Mouse (Mus musculus) spleen, adult 2 months (tissue): Measurements from ENCODE around the gene Irf2. TPM values are rescaled to one million over a fixed set of nuclear protein-coding genes. Genes with fewer than 3 reads are reported as not detected.

ENCODE experiments used
- DNase-seq, 2 experiments: peaks; one replicate each; pipeline versions ENCODE4 v3.0.0 to v3.0.0-alpha.2; 2012 to 2021; ENCODE audit warnings: low spot score in 2 of 2, low read depth in 1 of 2
- H3K27ac ChIP-seq: fragments of 200-500 bp; 2 replicates; pipeline ENCODE4 v1.5.1; 2012; ENCODE audit warnings: low read length, inconsistent platforms; ENCODE audit not compliant: insufficient read depth
- H3K27me3 ChIP-seq: fragments of 200-500 bp; 2 replicates; pipeline ENCODE4 v1.6.1; 2012; ENCODE audit warnings: mild to moderate bottlenecking, moderate library complexity, low read length, inconsistent platforms; ENCODE audit not compliant: control insufficient read depth, insufficient read depth
- H3K36me3 ChIP-seq: fragments of 200-500 bp; 2 replicates; pipeline ENCODE4 v1.6.1; 2012; ENCODE audit warnings: mild to moderate bottlenecking, low read length, inconsistent platforms; ENCODE audit not compliant: control insufficient read depth, insufficient read depth
- H3K4me1 ChIP-seq: fragments of 200-500 bp; 2 replicates; pipeline ENCODE4 v1.6.1; 2011; ENCODE audit warnings: inconsistent platforms; ENCODE audit not compliant: control insufficient read depth, insufficient read depth, insufficient read length
- H3K4me3 ChIP-seq: fragments of 200-500 bp; 2 replicates; pipeline ENCODE4 v1.5.1; 2011; ENCODE audit warnings: mild to moderate bottlenecking, inconsistent platforms; ENCODE audit not compliant: insufficient read depth, insufficient read length; ENCODE audit errors: extremely low read depth
- CTCF ChIP-seq: fragments of 200-500 bp; IDR thresholded peaks from 2 replicates; pipeline ENCODE4 v1.5.1; 2011; ENCODE audit warnings: mild to moderate bottlenecking, inconsistent platforms; ENCODE audit not compliant: insufficient read depth, insufficient read length, insufficient replicate concordance; ENCODE audit errors: extremely low read depth
- POLR2A ChIP-seq: fragments of 200-500 bp; IDR thresholded peaks from 2 replicates; pipeline ENCODE4 v1.6.1; 2011; ENCODE audit warnings: low read depth, low read length, inconsistent platforms
- WGBS: fragments of 180-500 bp; shearing (Covaris S2); methylation state at CpG from one replicate; pipeline ENCODE4 v1.1.7; 2018; 5-methylcytosine and 5-hydroxymethylcytosine counted together
- polyA plus RNA-seq: library from polyadenylated mRNA; depleted of rRNA; stranded (reverse); fragments of >200 nt; gene quantifications from 2 replicates; pipeline ENCODE4 v1.2.3, GENCODE M21; 2012

Gene Irf2
- polyA plus RNA-seq, 1 experiment: 28.8 TPM

DNA sequence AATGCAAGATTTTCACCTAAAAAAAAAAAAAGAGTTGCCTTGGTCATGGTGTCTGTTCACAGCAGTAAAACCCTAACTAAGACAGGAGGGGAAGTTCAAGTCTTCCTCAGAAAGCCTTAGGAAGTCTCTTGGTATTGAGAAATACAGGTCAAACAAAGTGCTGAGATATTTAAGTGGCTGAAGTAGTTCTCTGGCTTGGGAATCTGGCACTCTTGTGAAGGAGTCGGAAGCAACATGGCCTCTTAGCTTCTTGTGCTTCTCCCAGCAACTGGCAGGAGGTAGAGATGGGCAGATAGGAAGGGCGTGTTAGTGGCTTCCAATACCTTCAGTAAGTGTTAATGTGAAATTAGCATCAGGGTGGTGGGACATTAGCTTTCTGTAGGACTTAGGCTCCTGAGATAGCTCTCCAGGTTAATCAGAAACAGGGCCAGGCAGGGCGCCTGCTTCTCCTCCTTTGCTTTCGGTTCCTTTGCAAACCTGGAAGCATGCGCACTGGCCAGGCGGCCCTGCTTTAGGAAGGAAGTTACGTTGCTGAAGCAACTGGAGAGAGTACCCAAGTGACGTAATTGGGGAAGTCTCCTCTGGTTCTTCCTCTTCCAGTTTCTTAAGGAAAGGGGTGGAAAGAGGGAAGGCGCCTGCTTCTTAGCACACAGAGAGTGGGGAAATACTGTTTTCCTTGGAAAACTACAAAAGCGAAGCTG lies 38.4 kb downstream of the Irf2 start:
- 77% methylated on average over 10 of the region's 10 CpGs for WGBS
- H3K36me3 ChIP-seq: peaks cover 6% of the 10 kb centered on the region; the same call in 1 of the 2 replicates
- DNase-seq: no peak
- peaks cover 6% of the 10 kb centered on the region; the same call in 1 of the 2 replicates for H3K4me1 ChIP-seq
- H3K4me3 ChIP-seq: no peak overlapping the region
- no peak for TF ChIP-seq POLR2A
- TF ChIP-seq CTCF: no peak
- H3K27me3 ChIP-seq: no peaks in the 10 kb centered on the region
- H3K27ac ChIP-seq: peak overlapping the region; percentile 45

DNA sequence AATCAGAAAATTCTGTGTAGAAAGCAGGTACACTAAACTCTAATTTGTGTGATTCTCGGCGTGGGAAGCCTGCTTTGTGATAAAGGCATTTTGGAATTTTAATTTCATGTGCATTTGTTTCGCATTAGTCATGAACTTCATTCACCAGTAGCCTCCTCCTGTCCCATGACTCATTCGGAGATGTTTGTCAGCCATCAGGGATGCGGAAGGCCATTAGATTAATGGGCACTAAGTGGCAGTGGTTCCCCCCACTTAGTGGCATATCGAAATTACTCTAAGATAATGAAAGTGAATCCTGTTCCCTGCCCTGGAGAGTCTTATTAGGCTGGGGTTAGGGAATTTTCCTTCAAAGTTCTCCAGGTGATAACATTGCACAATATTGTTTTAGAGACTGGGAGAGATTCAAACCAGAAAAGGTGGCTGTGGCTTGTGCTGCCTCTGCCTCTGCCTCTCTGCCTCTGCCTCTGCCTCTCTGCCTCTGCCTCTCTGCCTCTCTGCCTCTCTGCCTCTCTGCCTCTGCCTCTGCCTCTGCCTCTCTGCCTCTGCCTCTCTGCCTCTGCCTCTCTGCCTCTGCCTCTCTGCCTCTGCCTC lies 41.6 kb downstream of the Irf2 start:
- Histone ChIP-seq H3K36me3 (peaks cover 6% of the 10 kb centered on the region; the same call in 1 of the 2 replicates), H3K4me1 (peaks cover 13% of the 10 kb centered on the region), H3K4me3 (no peak overlapping the region), H3K27me3 (no peaks in the 10 kb centered on the region), H3K27ac (no peak overlapping the region)
- 91% methylated on average over 6 of the region's 6 CpGs for WGBS
- TF ChIP-seq POLR2A (no peak), CTCF (no peak)
- DNase-seq: no peak

DNA sequence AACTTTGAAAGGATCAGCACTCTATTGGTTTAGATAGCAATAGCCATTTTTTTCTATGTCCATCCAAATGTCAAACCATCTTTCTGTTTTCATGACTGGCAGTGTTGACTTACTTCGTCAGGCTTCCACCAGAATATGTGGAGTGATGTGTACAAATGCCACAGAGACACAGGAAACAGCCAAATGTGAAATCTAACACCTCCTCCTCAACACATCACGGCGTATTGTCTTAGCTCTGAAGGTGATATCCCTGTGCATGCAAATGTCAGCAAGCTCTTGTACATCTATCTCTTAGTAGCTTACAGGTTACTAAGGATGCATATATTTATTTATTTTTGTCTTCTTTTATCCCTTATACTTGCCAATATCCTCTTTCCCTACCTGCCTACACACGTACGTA lies 42.7 kb downstream of the Irf2 start:
- Histone ChIP-seq H3K4me1 (peaks cover 13% of the 10 kb centered on the region), H3K4me3 (no peak overlapping the region), H3K36me3 (peaks cover 6% of the 10 kb centered on the region; the same call in 1 of the 2 replicates), H3K27me3 (no peaks in the 10 kb centered on the region), H3K27ac (no peak overlapping the region)
- 84% methylated on average over 5 of the region's 5 CpGs for WGBS
- no peak for TF ChIP-seq POLR2A
- no peak for TF ChIP-seq CTCF
- no peak for DNase-seq

DNA sequence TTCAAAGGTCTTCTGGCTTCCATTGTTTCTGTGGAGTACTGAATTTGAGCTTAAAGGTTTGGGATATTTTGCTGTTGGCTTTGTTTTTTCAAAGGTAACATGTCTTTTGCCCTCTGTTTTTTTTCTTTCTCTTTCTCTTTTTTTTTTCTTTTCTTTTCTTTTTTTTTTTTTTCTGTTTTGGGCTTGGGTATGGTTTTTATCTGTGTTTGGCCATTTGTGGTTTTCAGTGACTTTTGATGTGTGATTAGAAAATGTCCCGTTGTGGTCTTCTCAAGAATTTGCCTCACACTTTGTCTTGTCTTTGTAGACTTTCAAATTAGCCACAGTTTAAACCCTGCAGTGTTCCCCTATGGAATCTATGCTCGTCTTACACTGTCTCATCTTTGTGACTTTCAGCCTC lies 45.5 kb downstream of the Irf2 start:
- WGBS: 48% methylated on average over 2 of the region's 2 CpGs
- peaks cover 20% of the 10 kb centered on the region for H3K4me1 ChIP-seq
- no peaks in the 10 kb centered on the region for H3K27me3 ChIP-seq
- no peak for TF ChIP-seq CTCF
- no peak for TF ChIP-seq POLR2A
- no peak overlapping the region for H3K4me3 ChIP-seq
- no peak overlapping the region for H3K27ac ChIP-seq
- DNase-seq: no peak
- peaks cover 3% of the 10 kb centered on the region; the same call in 1 of the 2 replicates for H3K36me3 ChIP-seq

- Histone ChIP-seq H3K4me3 (no peak overlapping the region), H3K36me3 (peaks cover 3% of the 10 kb centered on the region; the same call in 1 of the 2 replicates), H3K27ac (no peak overlapping the region), H3K4me1 (peaks cover 21% of the 10 kb centered on the region), H3K27me3 (no peaks in the 10 kb centered on the region)
- TF ChIP-seq POLR2A (no peak), CTCF (no peak)
- WGBS: 75% methylated on average over 6 of the region's 6 CpGs
- no peak for DNase-seq
These were observed 46.4 kb downstream of the Irf2 start for GRCm38 (mm10) chr8:46785926-46786325.

- H3K4me3 ChIP-seq: no peak overlapping the region
- peaks cover 34% of the 10 kb centered on the region for H3K4me1 ChIP-seq
- 36% methylated on average over 5 of the region's 5 CpGs for whole genome bisulfite sequencing
- H3K36me3 ChIP-seq: no peaks in the 10 kb centered on the region
- peak overlapping the region; percentile 69 for H3K27ac ChIP-seq
- no peaks in the 10 kb centered on the region for H3K27me3 ChIP-seq
- TF ChIP-seq POLR2A (no peak), CTCF (no peak)
- peak in 1 of 2 experiments; percentile 29 for DNase-seq
These were observed 49.8 kb downstream of the Irf2 start for GRCm38 (mm10) chr8:46789091-46789881.
